Mouse (Mus musculus): Measurements from ENCODE around the gene Gsg1l.

- TF ChIP-seq CTCF (IDR thresholded peaks at IDR 0.05; ENCODE audit: insufficient read depth, low read length) (no peak), POLR2A (IDR thresholded peaks at IDR 0.05; ENCODE audit: borderline replicate concordance, extremely low read depth, low read depth, low read length) (no peak)
Measured at GRCm38 (mm10) chr7:126099835-126100234, 17.6 kb upstream of the Gsg1l start.
